Mouse (Mus musculus): ENCODE results near the gene Ppm1f.
"Not testable (repeated sequence)": the region's sequence is repeated elsewhere in the genome, so short reads cannot be mapped to it uniquely, and the experiment has no call there.

DNA sequence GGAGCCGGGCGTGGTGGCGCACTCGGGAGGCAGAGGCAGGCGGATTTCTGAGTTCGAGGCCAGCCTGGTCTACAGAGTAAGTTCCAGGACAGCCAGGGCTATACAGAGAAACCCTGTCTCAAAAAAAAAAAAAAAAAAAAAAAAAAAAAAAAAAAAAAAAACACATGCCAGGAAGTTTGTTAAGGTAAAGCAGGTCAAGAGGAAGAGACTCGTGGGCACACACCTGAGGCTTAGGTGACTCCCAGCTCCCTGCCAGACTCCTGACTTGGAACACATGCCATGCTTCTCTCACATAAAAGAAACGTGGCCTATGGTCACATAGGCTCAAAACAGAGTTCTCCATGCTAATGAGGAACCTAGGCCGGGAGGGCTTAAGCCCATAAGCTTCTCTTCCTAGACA, 40.2 kb upstream of the Ppm1f start:
- not testable (repeated sequence) for TF ChIP-seq CTCF (IDR thresholded peaks at IDR 0.05; ENCODE audit: low read depth, low read length); POLR2A (IDR thresholded peaks at IDR 0.05; ENCODE audit: insufficient read depth, low read length)
